Mouse (Mus musculus) mature B cell (primary cell): ENCODE data around the gene Cpeb4.

ENCODE experiments used
- in situ Hi-C: fragments of 300-500 bp; cut with MboI; formaldehyde crosslinking; loops from 2 replicates; pipeline ENCODE4 v1.14.3; 2019

The Cpeb4 gene

DNA sequence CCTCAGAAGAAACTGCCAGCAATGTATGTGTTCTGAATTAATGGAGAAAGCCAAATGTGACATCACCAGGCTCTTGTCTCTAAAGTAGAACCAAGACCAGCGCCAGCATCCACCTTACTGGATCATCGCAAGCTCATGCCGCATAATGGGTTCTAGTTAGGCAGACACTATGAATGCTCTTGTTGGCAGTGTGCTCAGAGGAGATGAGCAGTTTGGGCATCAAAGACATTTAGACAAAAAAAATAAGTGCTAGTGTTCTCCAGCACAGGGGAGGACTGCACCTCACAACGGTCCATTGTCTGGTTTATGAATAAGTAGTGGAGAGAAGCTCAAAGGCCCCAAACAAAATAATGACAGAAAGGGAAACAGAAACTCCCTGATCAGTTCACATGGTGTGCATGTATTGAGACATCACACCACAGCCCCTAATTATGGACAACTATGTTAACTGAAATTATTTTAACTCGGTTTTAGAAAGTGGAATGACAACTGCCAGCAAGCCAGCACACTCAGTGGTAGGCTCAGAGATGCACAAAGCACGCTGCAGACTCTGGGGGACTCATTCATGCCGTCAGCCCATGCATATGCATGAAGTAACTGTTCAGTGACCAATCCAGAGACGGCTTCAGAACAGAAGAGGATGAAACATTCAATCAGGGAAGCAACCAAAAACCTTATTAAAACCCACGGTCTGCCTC, 25.1 kb upstream of the Cpeb4 start:
- in situ Hi-C loops, result no loop called here

DNA sequence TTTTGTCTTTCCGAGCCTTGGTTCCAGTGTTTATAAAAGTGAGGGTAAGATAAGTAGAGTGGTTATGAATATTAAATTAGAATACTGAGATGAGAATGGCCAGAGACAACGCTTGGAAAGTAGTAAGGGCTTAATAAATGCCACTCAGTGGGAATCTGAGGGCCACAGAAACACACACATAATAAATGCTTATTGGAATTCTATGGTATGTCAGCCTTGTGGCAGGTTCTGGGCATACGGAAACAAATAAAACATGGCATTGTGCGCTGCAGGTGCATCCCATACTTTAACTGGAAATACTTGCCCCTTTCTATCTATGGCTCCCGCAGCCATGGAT, 24.6 kb upstream of the Cpeb4 start:
- in situ Hi-C loops, result no loop called here

DNA sequence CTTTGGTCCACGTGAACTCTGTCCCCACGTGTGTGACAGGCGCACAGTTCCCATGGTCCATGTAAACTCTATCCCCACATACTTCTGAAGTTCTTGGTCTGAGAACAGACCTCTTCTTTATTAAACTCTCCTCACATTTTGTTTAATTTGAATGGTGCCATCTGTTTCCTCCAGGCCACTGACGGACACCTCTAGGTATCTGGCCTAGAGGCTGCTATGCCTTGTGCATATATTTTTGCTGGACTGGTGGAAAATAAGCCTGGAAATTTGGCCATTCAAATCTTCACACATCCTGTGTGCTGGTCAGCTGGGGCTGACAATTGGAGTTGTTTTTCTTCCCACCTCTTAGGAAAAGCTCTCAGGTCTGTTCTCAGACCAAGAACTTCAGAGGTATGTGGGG, 23.3 kb upstream of the Cpeb4 start:
- in situ Hi-C loops, result no loop called here

DNA sequence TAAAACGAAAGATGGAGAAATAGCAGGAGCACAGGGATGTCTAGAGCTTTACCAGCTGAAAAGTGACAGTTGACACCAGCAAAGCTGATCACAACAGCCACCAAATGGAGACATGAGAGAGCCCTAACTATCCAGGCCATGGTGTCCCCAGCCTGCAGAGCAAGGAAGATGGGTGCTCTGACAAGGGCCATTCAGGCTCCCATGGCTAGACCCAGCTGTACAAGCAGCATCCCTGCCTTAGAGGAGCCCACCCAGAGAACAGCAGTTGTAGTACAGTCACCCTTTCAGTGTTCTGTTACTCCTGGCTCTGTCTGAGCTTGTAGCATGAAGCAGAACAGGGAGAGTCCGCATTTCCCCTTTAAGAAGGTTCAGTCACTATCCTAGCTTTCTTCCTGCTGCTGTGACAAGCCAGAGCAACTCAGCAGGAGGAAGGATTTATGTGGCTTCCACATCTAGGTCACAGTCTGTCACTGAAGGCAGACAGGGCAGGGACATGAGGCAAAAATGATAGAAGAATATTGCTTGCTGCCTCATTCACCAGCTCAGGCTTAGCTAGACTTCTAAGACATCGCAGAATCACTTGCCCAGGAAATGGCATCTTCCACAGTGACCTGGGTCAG, 21.7 kb upstream of the Cpeb4 start:
- in situ Hi-C loops, result no loop called here

DNA sequence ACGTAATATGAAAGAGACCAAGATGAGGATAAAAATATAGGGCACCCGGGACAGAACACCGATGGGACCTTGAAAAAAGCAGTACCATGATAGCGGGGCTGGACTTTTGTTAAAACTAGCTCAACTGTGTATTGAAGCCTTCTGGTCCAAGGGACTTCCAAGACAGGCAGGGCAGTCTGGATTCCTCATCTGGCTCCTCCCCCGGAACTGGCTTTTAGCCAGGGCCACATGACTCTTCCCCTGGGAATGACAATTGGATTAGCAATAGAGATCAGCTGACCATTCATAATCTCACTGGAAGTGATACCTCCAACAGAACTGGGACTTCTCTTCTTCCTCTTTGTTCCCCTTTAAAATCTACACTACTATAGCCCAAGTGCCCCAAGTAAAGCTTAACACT, 21.0 kb upstream of the Cpeb4 start:
- in situ Hi-C loops, result no loop called here

DNA sequence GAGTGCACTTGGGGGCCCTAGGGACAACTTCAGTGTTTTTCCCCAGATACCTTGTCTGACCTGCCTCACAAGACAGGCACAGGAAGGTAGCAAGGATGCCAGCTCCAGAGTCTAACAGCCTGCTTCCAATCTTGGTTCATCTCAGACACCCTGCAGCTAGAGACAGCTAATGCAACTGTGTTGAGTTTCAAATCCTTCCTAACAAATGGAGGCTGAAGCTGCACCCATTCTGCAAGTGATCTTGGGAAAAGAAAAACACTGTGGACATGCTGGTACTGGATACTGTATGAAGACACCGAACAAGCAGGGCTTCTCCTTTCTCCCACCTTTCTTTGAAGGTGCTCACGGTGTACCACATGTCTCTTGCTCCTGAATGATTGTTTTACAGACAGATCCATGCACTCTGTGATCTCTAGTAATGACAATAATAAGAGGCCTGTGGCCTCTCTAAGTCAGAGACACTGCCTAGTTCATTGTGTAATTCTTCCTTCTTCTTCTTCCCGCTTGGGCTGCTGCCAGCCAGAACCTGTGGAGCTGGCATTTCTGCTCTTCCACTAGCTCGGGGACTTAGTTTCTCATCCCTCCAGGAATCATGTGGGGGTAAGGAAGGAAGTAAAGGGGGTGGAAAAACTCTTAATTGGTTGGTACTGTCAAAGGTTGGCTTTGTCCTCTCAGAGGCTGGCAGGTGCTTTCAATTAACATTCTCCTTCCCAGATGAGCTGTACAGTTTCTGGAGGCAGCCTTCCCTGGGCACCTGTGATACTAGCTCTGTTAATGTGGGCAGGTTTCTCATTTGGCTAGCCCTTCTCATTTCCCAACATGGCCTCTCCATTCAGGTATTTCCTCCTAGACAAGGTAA, 20.1 kb upstream of the Cpeb4 start:
- in situ Hi-C loops, result no loop called here

DNA sequence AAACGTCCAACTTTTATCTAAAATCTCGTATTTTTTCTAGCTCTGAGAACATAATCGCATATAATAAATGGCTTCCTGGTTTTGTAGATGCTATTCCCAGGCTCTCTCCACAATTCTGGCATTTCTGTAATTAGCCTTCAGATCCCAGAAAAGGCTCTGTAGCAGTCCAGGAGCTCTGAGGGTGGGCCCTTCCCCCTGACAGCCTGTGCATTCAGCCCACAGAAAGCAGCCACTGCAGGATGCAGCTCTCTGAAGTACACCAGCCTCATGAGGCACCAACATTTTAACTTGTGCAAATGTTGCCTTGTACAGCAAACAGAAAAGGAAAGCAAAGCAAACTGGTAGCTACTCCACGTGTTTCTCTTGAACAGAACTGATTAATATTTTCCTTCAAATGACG, 17.1 kb upstream of the Cpeb4 start:
- in situ Hi-C loops, result no loop called here

DNA sequence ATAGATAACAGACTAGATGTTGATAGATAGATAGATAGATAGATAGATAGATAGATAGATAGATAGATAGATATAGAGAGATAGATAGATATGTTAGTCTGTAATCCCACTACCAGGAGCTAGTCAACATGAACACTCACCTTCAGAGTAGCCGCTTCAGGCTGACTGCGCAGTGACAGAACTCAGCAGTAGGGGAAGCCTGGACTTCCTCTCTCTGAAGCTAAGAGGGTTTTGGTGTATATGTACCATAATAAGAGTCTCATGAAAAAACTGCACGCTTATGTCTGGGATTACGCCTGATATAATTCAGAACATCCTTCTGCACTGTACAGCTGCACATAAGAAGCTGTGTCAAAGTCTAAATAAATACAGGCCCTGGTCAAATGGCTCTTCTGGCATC, 14.5 kb upstream of the Cpeb4 start:
- in situ Hi-C loops, result no loop called here

DNA sequence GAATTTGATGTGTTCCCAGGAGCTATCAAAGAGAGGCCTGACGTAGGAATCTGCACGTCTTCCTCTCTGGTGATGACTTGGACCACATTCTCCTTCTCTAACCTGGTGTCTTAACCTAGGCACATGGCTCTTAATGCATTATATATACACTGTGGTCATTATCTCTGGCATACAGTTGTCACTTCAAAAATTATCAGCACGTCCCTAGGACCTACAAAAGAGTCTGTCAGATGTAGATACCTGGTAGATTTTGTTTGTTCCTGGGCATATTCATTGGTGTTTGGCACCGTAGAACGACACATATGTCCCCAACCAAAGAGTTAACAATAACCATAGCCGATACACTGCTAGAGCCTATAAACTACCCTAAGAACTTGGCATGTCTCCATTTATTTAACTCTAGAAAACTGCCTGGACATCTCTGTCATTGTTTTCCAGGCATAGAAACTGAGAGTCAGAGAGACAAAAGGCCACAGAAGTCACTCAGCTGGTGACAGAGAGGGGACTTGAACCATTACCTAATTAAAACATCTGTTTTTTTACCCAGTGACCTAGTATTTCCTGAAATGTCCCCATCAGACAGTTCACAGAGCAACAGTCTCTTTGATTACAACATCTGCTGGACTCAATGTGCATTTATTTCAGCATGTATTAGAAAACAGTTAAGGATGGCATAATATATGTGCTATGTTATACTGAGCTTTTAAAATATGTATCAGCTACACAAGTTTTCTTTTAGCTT, 10.7 kb upstream of the Cpeb4 start:
- in situ Hi-C loops, result no loop called here

DNA sequence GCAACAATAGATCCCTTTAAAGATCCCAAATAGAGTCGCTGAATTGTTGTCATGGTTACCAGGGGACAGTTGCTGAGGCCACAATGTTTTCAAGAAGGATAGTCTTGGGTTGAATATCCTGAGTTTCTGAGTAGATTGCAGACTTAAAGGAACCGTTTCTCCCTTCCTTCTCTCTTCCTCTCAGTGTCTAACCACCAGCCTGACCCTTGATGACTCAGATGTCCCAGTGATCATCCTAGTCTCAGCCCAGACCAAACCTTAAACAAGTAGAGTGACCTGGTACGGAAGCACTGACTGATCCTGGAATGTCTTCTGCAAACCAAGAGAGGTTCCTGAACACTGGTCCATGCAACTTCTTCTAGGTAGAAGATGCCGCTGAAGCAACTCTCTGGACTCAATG, 4.0 kb upstream of the Cpeb4 start:
- in situ Hi-C loops, result no loop called here

DNA sequence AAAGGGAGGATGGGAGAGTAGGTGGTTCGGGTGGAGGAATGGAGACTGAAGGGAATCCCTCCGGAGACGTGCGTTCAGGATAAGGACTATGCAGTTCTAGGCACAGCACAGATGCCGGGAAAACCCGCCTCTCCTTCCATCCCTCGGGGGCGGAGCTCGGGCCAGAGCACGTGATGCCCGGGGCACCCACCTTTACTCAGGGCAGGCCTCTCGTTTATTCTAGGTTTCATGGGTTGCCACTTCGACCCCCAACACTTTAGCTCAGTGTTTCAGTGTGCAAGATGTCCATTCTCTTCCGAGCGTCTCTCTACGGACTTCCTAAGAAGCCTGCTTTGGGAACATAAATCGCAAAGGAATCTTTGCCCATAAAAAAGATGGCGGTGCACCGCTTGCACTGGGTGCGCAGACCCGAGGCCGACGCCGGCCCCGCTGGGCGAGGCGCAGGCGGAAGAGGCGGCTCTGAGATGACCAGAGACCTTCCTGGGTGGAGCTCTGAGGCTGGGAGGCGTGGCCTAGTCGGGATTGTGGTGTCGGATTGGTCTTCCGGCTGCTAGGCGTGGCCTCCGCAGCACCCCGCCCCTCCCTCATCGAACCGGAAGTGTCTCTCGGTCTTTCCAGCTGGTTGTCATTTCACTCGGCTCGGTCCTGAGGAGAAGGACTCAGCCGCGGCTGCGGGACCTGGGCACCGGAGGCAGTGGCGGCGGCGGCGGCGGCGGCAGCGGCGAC, 1.6 kb upstream of the Cpeb4 start:
- in situ Hi-C loops, result no loop called here

DNA sequence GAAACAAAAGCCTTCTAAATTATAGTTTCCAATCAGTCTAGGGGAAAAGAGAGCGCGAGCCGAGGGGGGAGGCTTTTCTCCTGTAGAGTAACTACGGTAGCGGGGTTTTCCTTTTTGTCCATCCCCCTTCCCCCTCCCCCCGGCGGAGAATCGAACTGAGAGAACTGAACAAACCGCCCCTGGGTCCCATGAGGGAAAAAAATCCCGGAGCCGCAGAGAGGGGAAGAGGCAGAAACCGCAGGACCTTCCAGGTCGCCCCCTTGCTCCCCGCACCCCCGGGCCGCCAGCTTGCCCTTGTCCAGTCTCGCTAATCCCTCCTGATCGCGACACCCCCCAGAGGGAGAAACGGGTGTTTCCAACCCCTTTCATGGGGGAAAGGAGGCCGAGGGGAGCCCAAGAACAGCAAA, 873 bp upstream of the Cpeb4 start:
- in situ Hi-C loops, result no loop called here

DNA sequence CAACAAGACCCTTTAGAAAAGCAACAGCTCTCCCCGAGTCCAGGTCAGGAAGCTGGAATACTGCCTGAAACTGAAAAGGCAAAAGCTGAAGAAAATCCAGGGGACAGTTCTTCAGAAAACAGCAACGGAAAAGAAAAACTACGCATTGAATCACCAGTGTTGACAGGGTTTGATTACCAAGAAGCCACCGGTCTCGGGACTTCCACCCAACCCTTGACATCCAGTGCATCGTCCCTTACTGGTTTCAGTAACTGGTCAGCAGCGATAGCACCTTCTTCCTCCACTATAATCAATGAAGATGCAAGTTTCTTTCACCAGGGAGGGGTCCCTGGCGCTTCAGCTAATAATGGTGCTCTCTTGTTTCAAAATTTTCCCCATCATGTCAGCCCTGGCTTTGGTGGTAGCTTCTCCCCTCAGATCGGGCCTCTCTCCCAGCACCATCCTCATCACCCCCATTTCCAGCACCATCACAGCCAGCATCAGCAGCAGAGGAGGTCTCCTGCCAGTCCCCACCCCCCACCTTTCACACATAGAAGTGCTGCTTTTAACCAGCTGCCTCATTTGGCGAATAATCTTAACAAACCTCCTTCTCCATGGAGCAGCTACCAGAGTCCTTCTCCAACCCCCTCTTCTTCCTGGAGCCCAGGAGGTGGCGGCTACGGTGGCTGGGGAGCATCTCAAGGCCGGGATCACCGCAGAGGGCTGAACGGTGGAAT, 693 bp downstream of the Cpeb4 start:
- in situ Hi-C loops, result no loop called here

DNA sequence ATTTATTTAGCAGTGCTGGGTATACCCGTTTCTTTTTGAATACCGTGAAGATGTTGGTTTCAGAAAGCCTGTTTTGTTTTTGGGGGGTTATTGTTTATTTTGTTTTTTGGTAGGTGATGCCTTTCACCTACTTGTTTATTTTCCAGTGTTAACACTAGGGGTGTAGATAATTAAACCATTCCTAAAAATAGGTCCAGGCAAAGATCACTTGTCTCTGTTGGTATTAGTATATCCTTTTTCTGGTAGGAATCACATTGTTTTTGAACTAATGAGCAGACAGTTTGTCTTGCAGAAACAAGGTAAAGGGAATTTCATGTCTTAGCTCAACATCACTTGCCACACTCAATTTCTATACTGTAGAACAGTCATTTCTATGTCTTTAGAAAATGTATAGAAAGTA, 2.1 kb downstream of the Cpeb4 start:
- in situ Hi-C loops, result no loop called here

DNA sequence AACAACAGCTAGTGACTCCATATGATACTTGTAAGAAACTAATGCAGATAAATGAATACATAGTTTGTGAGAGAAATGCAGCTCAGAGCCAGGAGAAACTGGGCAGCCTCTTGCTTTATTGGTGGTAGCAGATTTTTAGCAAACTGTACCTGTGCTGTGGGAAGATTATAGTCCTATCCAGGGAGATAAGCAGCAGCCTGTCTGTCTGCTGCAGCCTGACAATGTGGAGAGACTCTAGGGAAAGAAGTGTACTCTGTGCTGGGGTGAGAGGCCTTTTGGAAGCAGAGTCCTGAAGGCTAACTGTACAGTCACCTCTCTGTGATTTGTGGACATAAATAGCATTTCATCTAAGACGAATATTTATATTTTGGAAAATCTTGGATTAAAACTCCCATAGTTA, 11.7 kb downstream of the Cpeb4 start:
- in situ Hi-C loops, result no loop called here

DNA sequence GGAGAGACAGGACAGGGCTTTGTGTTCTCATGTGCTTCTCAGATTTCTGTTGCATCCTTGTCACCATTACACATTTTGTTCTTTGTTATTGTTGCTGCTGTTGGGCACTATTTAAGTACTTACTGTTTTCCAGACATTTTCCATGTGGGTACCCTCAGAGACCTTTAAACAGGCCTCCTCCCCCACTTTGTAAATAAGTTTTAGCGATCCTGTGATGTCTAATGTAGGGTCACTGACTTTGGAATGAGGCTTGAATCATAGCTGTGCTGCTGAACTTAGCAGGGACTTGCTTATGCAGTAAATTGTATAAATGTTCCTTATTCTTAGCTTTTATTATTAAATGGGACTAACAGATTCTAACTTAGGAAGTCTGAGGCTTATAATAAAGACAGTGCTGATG, 13.8 kb downstream of the Cpeb4 start:
- in situ Hi-C loops, result no loop called here

DNA sequence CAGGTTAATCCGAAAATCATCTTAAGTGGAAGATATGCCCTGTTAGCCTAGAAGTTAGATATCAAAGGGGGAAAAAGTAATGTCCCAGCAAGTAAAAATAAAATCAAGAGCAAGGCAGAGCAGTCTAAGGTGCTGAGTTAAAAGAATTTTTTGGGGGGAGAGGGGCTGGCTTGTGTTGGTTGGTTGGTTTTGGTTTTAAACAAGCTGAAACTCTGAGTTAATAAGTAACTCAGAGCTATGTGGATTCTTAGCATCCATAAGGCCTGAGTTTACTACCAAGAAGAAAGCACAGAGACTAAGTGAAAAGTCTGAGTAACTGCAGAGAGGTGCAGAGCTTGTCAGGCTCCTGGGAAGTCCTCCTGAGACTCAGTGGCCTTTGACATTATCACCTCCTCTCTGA, 16.2 kb downstream of the Cpeb4 start:
- in situ Hi-C loops, result no loop called here

DNA sequence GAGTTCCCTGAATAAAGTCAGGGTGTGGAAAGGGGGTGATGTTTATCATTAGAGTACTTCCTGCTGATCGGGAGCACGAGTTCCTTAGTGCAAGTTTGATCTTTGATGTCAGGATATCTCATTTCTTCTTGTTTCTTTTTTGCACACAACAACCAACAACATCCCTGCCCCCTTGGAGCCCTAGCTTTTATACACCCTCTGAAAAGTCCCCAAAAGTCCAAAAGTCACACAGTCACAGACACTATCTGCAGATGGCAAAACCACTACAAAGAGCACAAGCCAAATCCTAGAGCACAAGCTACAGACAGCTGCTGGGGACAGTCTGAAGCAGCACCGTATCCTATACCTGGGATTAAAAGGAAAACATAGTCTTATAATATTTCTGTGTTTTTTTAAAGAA, 20.1 kb downstream of the Cpeb4 start:
- in situ Hi-C loops, result no loop called here

DNA sequence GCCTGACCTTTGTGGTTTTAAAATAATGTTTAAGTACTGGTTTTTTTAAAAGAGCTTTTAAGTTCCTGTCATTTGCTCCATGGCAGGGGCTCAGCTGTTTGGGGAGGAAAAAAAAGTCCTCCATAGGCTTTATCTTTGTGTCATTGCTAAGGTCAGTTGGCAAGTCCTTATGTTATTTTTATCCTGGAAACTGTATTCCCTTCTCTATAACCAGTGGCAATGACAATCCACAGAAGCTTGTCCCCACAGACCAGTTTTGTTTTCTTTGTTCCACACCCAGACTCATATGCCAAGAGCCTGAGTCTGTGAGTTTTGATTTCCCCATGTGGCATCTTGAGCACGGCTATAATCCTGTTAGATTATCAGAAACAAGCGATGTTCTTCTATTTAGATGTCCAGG, 21.6 kb downstream of the Cpeb4 start:
- in situ Hi-C loops, result no loop called here

DNA sequence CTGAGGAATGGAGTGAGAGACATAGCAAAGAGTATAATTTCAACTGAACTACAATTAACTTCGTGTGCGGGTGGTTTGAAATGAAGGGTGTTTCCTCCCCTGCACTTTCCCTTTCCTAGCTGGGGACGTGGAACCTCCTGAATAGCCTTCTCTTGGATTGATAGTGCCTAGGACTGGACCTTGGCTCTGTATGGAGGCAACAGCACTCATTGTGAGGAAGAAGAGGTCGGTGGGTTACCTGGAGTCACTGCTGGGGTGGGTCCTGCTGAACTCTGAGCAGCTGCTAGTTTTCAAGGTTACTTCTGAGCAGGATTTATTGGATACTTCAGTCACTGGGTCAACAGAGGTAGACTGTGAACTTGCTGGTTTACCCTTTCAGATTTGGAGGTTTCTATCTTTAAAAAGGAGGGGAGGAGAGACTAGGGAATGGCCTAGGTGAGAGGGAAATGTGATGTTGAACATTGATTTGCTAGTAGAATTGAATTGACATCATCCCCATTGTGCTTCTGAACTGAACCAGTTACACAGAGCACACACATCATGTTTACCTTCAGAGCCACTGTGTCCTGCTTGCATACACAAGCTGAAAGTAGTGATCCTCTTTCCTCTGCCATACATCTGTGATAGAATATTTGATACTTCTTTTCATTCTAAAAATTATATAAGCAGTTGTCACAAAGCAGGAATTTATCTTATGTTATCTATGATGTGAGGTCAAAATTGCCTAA, 24.2 kb downstream of the Cpeb4 start:
- in situ Hi-C loops, result no loop called here

DNA sequence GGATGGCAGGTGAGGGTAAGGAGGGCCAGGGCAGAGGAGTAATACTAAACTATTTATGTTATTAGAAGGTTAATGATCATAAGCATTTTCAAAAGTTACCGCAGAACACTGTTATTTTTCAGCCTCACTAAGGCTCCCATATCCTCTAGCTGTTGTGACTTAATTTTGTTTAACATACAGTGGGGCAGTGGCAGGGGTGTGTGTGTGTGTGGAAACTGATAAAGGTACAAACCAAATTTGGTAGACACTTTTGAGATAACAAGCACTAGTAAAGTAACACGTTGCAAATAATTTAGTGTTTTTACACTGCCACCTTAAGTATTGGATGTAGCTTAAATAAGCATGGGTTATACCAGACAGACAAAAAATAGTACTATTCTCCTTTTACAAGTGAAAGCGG, 24.9 kb downstream of the Cpeb4 start:
- in situ Hi-C loops, result no loop called here
